Mouse (Mus musculus) liver, postnatal 0 days (tissue): ENCODE data around the gene Adam10.

ENCODE experiments used
- CTCF ChIP-seq: sonication (generic); IDR thresholded peaks from 2 replicates; pipeline ENCODE4 v1.5.1; 2016; ENCODE audit warnings: antibody characterized with exemption, low read depth
- EP300 ChIP-seq: IDR thresholded peaks from 2 replicates; pipeline ENCODE4 v1.6.1; 2016; ENCODE audit warnings: antibody characterized with exemption, low read depth, mild to moderate bottlenecking

DNA sequence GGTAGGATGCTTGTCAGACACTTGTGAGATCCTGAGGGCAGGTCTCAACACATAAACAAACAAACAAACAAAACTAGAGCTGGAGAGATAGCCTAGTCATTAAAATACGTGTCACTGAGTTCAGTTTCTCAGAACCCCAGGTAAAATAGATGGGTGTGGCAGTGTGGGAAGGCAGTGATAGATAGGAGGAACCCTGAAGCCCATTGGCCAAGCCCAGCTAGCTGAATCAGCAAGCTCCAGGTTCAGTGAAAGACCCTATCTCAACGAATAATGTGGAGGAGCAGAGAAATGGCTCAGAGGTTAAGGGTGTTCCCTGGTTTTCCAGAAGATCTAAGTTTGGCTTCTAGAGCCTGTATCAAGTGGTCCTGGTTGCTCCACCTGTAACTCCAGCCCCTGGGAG lies 9.6 kb upstream of the Adam10 start:
- TF ChIP-seq CTCF (no peak), EP300 (peak; percentile 91)
